Mouse (Mus musculus) brain, embryonic 14.5 days (tissue): ENCODE results near the gene Ly6g6f.

Source experiments
- CTCF ChIP-seq: fragments of 200-500 bp; IDR thresholded peaks from 2 replicates; pipeline ENCODE4 v1.5.1; 2012; ENCODE audit warnings: inconsistent platforms, mild to moderate bottlenecking, moderate library complexity, borderline replicate concordance; ENCODE audit not compliant: insufficient read depth, insufficient read length; ENCODE audit errors: extremely low read depth
- POLR2A ChIP-seq: fragments of 200-500 bp; IDR thresholded peaks from 2 replicates; pipeline ENCODE4 v1.6.1; 2012; ENCODE audit warnings: mild to moderate bottlenecking, inconsistent platforms, borderline replicate concordance; ENCODE audit not compliant: poor library complexity, insufficient read depth, insufficient read length, severe bottlenecking; ENCODE audit errors: extremely low read depth

GRCm38 (mm10) chr17:35074097-35074496 lies 11.3 kb downstream of the Ly6g6f start:
- TF ChIP-seq POLR2A (no peak), CTCF (no peak)
